Mouse (Mus musculus) MEL (cell line): ENCODE measurements around the gene Cchcr1. TPM values are rescaled to one million over a fixed set of nuclear protein-coding genes. Genes with fewer than 3 reads are reported as not detected.

ENCODE experiments used
- DNase-seq: peaks from one replicate; pipeline ENCODE4 v3.0.0; 2011; ENCODE audit warnings: low read depth, low spot score
- H3K27ac ChIP-seq: 2 replicates; pipeline ENCODE4 v1.5.1; 2012; ENCODE audit warnings: low read depth, mild to moderate bottlenecking, control low read depth, low read length, moderate library complexity; ENCODE audit not compliant: control insufficient read depth
- H3K27me3 ChIP-seq, 2 experiments: fragments of 150-350 bp in 1 of 2; sonication (generic) in 1 of 2; 2 replicates each; pipeline ENCODE4 v1.6.1; 2012; ENCODE audit warnings: low read length in 2 of 2, mild to moderate bottlenecking in 2 of 2, improper control_type of control experiment in 1 of 2, moderate library complexity in 1 of 2; ENCODE audit not compliant: insufficient read depth in 2 of 2, control insufficient read depth in 1 of 2
- H3K36me3 ChIP-seq, 2 experiments: 2 replicates each; pipeline ENCODE4 v1.6.1; 2012 to 2014; ENCODE audit warnings: low read length in 2 of 2, improper control_type of control experiment in 1 of 2, inconsistent platforms in 1 of 2, mild to moderate bottlenecking in 1 of 2; ENCODE audit not compliant: insufficient read depth in 2 of 2, control insufficient read depth in 1 of 2
- H3K4me1 ChIP-seq, 2 experiments: fragments of 150-350 bp in 1 of 2; sonication (generic) in 1 of 2; 2 replicates each; pipeline ENCODE4 v1.6.1; 2012; ENCODE audit warnings: low read length in 2 of 2, improper control_type of control experiment in 1 of 2, mild to moderate bottlenecking in 1 of 2; ENCODE audit not compliant: insufficient read depth in 2 of 2, control insufficient read depth in 1 of 2
- H3K4me3 ChIP-seq, 2 experiments: fragments of 150-350 bp in 1 of 2; sonication (generic) in 1 of 2; 2 replicates each; pipeline ENCODE4 v1.5.1; 2012; ENCODE audit warnings: low read depth in 2 of 2, low read length in 2 of 2, mild to moderate bottlenecking in 2 of 2, moderate library complexity in 2 of 2, control low read depth in 1 of 2, improper control_type of control experiment in 1 of 2; ENCODE audit not compliant: control insufficient read depth in 1 of 2, insufficient read depth in 1 of 2
- H3K79me2 ChIP-seq: 2 replicates; pipeline ENCODE4 v1.6.1; 2012; ENCODE audit warnings: mild to moderate bottlenecking, low read length, moderate library complexity; ENCODE audit not compliant: control insufficient read depth, poor library complexity, insufficient read depth
- H3K9ac ChIP-seq: 2 replicates; pipeline ENCODE4 v1.6.1; 2012; ENCODE audit warnings: low read depth, mild to moderate bottlenecking, control low read depth, low read length, moderate library complexity; ENCODE audit not compliant: control insufficient read depth, poor library complexity, severe bottlenecking
- H3K9me3 ChIP-seq: fragments of 150-350 bp; sonication (generic); replicated peaks from 2 replicates; pipeline ENCODE4 v1.6.1; 2012; ENCODE audit warnings: mild to moderate bottlenecking, low read length, improper control_type of control experiment, moderate library complexity; ENCODE audit not compliant: insufficient read depth
- BHLHE40 ChIP-seq: IDR thresholded peaks from 2 replicates; pipeline ENCODE4 v1.6.1; 2012; ENCODE audit warnings: low read depth, mild to moderate bottlenecking, inconsistent platforms, low read length, improper control_type of control experiment, borderline replicate concordance
- CHD1 ChIP-seq: IDR thresholded peaks from 2 replicates; pipeline ENCODE4 v1.6.1; 2012; ENCODE audit warnings: low read depth, mild to moderate bottlenecking, inconsistent platforms, low read length, improper control_type of control experiment
- CHD2 ChIP-seq: IDR thresholded peaks from 2 replicates; pipeline ENCODE4 v1.6.1; 2011; ENCODE audit warnings: low read length, improper control_type of control experiment
- CTCF ChIP-seq, 3 experiments: IDR thresholded peaks in 2 of 3; conservative IDR thresholded peaks in 1 of 3; 2 replicates each; pipeline ENCODE4 v1.5.1; 2011 to 2012; ENCODE audit warnings: low read length in 3 of 3, low read depth in 2 of 3, mild to moderate bottlenecking in 2 of 3, improper control_type of control experiment in 1 of 3, inconsistent platforms in 1 of 3, mixed read lengths in 1 of 3, moderate library complexity in 1 of 3; ENCODE audit not compliant: control insufficient read depth in 1 of 3, insufficient read depth in 1 of 3, poor library complexity in 1 of 3, severe bottlenecking in 1 of 3
- ELF1 ChIP-seq: IDR thresholded peaks from 2 replicates; pipeline ENCODE4 v1.6.1; 2014; ENCODE audit warnings: low read depth, mild to moderate bottlenecking, inconsistent platforms, low read length, improper control_type of control experiment, moderate library complexity
- GATA1 ChIP-seq: IDR thresholded peaks from 2 replicates; pipeline ENCODE4 v1.6.1; 2011; ENCODE audit warnings: low read depth, low read length, improper control_type of control experiment
- HCFC1 ChIP-seq: IDR thresholded peaks from 2 replicates; pipeline ENCODE4 v1.6.1; 2012; ENCODE audit warnings: low read depth, mild to moderate bottlenecking, inconsistent platforms, low read length, improper control_type of control experiment, moderate library complexity
- JUND ChIP-seq: IDR thresholded peaks from 2 replicates; pipeline ENCODE4 v1.6.1; 2011; ENCODE audit warnings: low read depth, mild to moderate bottlenecking, improper control_type of control experiment, low read length
- KAT2A ChIP-seq: conservative IDR thresholded peaks from 2 replicates; pipeline ENCODE4 v1.6.1; 2012; ENCODE audit warnings: low read depth, low read length, improper control_type of control experiment, inconsistent platforms
- MAX ChIP-seq: IDR thresholded peaks from 2 replicates; pipeline ENCODE4 v1.6.1; 2011; ENCODE audit warnings: low read length, improper control_type of control experiment
- MAZ ChIP-seq: IDR thresholded peaks from 2 replicates; pipeline ENCODE4 v1.6.1; 2012; ENCODE audit warnings: low read depth, mild to moderate bottlenecking, inconsistent platforms, low read length, improper control_type of control experiment
- MEF2A ChIP-seq: IDR thresholded peaks from 2 replicates; pipeline ENCODE4 v1.6.1; 2014; ENCODE audit warnings: low read depth, mild to moderate bottlenecking, inconsistent platforms, low read length, improper control_type of control experiment; ENCODE audit not compliant: poor library complexity, insufficient replicate concordance, severe bottlenecking; ENCODE audit errors: extremely low read depth
- MXI1 ChIP-seq: IDR thresholded peaks from 2 replicates; pipeline ENCODE4 v1.6.1; 2011; ENCODE audit warnings: mild to moderate bottlenecking, low read depth, low read length, improper control_type of control experiment
- MYC ChIP-seq: IDR thresholded peaks from 2 replicates; pipeline ENCODE4 v1.6.1; 2011; ENCODE audit warnings: low read depth, mild to moderate bottlenecking, low read length, improper control_type of control experiment, moderate library complexity
- NRF1 ChIP-seq: IDR thresholded peaks from 2 replicates; pipeline ENCODE4 v1.6.1; 2014; ENCODE audit warnings: low read depth, mild to moderate bottlenecking, inconsistent platforms, low read length, improper control_type of control experiment, moderate library complexity; ENCODE audit not compliant: poor library complexity, insufficient read depth, severe bottlenecking
- POLR2AphosphoS2 ChIP-seq: IDR thresholded peaks from 2 replicates; pipeline ENCODE4 v1.6.1; 2011; ENCODE audit warnings: low read length, improper control_type of control experiment
- TAL1 ChIP-seq: IDR thresholded peaks from 2 replicates; pipeline ENCODE4 v1.6.1; 2012; ENCODE audit warnings: mild to moderate bottlenecking, inconsistent platforms, low read length, moderate library complexity, mixed read lengths
- TCF12 ChIP-seq: IDR thresholded peaks from 2 replicates; pipeline ENCODE4 v1.6.1; 2014; ENCODE audit warnings: low read depth, mild to moderate bottlenecking, inconsistent platforms, low read length, improper control_type of control experiment, moderate library complexity
- USF1 ChIP-seq: IDR thresholded peaks from 2 replicates; pipeline ENCODE4 v1.6.1; 2014; ENCODE audit warnings: low read depth, mild to moderate bottlenecking, inconsistent platforms, low read length, improper control_type of control experiment, moderate library complexity
- USF2 ChIP-seq, 2 experiments: IDR thresholded peaks; 2 replicates each; pipeline ENCODE4 v1.6.1; 2011 to 2012; ENCODE audit warnings: improper control_type of control experiment in 2 of 2, low read length in 2 of 2, borderline replicate concordance in 1 of 2, inconsistent platforms in 1 of 2, low read depth in 1 of 2, mild to moderate bottlenecking in 1 of 2; ENCODE audit not compliant: insufficient read depth in 1 of 2
- ZKSCAN1 ChIP-seq: IDR thresholded peaks from 2 replicates; pipeline ENCODE4 v1.6.1; 2012; ENCODE audit warnings: low read depth, mild to moderate bottlenecking, inconsistent platforms, low read length, improper control_type of control experiment, moderate library complexity
- ZMIZ1 ChIP-seq: IDR thresholded peaks from 2 replicates; pipeline ENCODE4 v1.6.1; 2012; ENCODE audit warnings: low read depth, mild to moderate bottlenecking, inconsistent platforms, low read length, improper control_type of control experiment, moderate library complexity
- polyA plus RNA-seq, 2 experiments: library from polyadenylated mRNA; stranded (reverse) in 1 of 2; unstranded in 1 of 2; fragments of >175 nt in 1 of 2; fragments of >200 nt in 1 of 2; gene quantifications; 2 replicates each; pipeline versions ENCODE4 v1.2.1 to v1.2.4; 2012; ENCODE audit warnings: low replicate concordance in 2 of 2, low read depth in 1 of 2; ENCODE audit not compliant: insufficient read length in 2 of 2, insufficient read depth in 1 of 2, missing spikeins in 1 of 2
- total RNA-seq: library from RNA; depleted of rRNA; stranded (reverse); fragments of 300-350 nt; gene quantifications from 2 replicates; pipeline ENCODE4 v1.2.3, GENCODE M21; 2012

Cchcr1 gene
- total and polyA plus RNA-seq, 3 experiments: 14.3 to 21.7 TPM; not detected in 1

DNA sequence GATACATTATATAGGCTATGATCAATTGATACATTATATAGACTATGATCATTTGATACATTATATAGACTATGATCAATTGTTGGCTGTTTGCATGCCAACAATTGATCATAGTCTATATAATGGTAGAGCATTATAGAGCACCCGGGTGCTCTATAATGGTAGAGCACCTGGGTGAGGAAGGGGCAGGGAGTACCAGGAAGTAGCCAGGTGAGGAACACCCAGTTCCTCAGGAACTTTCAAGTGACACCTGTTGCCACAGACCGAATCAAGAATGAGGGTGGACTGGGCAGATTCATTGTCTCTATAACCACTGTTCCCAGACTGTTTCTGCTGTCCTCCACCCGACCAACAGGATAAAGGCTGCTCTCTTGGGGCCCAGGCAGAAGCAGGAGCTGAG, 50.2 kb downstream of the Cchcr1 start, which contains the start of gene 2300002M23Rik:
Gene 2300002M23Rik (plus strand): TSS at position 301 of the 400 bp plus-strand sequence.
- TF ChIP-seq ZMIZ1 (no peak), BHLHE40 (no peak), ELF1 (no peak), TCF12 (no peak), NRF1 (no peak), JUND (no peak), ZKSCAN1 (no peak), MYC (no peak), HCFC1 (no peak), MEF2A (no peak), MAZ (no peak), CTCF (IDR thresholded peaks at IDR 0.05 in 2 of 3, conservative IDR thresholded peaks at IDR 0.05 in 1 of 3; ENCODE audit: control insufficient read depth in 1 of 3, insufficient read depth in 1 of 3, low read depth in 2 of 3, low read length in 3 of 3, poor library complexity in 1 of 3, severe bottlenecking in 1 of 3) (no peak), CHD1 (no peak), MAX (no peak), GATA1 (no peak), POLR2AphosphoS2 (no peak)
- no peak within 1 kb of the TSS for H3K27ac ChIP-seq
- no peak for DNase-seq

DNA sequence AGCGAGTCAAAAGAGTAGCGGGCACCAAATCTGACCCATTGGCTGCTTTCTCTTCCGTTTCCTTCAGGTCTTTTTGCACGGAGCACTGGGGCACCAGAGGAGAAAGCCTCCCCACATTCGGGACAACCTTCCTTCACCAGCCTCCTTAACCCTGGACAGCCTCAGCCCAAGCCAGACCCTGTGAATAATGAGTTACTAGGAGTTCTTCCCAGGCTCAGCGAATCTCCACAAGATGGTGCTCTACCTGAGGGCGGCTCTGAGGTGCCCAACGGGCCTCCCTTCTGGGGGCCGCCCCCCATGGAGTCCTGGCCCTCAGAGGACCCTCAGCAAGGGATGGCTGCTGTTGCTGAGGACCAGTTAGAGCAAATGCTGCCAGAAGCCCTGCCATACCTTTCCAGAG, 50.9 kb downstream of the Cchcr1 start:
- Histone ChIP-seq H3K79me2 (no peaks in the 10 kb centered on the region), H3K4me1 (no peaks in the 10 kb centered on the region), H3K9me3 (no peaks in the 10 kb centered on the region), H3K27me3 (peaks cover 5 to 8% of the 10 kb centered on the region in 2 experiments), H3K36me3 (no peaks in the 10 kb centered on the region), H3K4me3 (no peak overlapping the region), H3K27ac (no peak overlapping the region), H3K9ac (no peak overlapping the region)
- no peak for TF ChIP-seq CHD2
- no peak for TF ChIP-seq USF1
- no peak for TF ChIP-seq ZKSCAN1
- no peak for TF ChIP-seq MXI1
- no peak for TF ChIP-seq POLR2AphosphoS2
- TF ChIP-seq USF2 (IDR thresholded peaks at IDR 0.05; ENCODE audit: borderline replicate concordance in 1 of 2, insufficient read depth in 1 of 2, low read depth in 1 of 2, low read length in 2 of 2): no peak
- no peak for TF ChIP-seq KAT2A
- no peak for TF ChIP-seq TAL1
- TF ChIP-seq ZMIZ1: no peak
- DNase-seq: no peak

More for the DNA sequence above, 50.2 kb downstream of the Cchcr1 start, which contains the start of gene 2300002M23Rik:
- no peak within 1 kb of the TSS for H3K4me3 ChIP-seq
- H3K36me3 ChIP-seq: no peaks in the 10 kb centered on the region
- H3K79me2 ChIP-seq: no peaks in the 10 kb centered on the region
- H3K4me1 ChIP-seq: no peaks in the 10 kb centered on the region
- no peak within 1 kb of the TSS for H3K9ac ChIP-seq
- no peaks in the 10 kb centered on the region for H3K9me3 ChIP-seq
- H3K27me3 ChIP-seq: peaks cover 5 to 8% of the 10 kb centered on the region in 2 experiments
